Mouse (Mus musculus): ENCODE measurements around the gene Asic3.

- TF ChIP-seq POLR2A (IDR thresholded peaks at IDR 0.05; ENCODE audit: low read depth, low read length), result no peak
- TF ChIP-seq CTCF (IDR thresholded peaks at IDR 0.05; ENCODE audit: extremely low read depth, insufficient read depth, insufficient read length, insufficient replicate concordance), result no peak
Measured at GRCm38 (mm10) chr5:24412063-24412462, 1.1 kb upstream of the Asic3 start.

All from spleen, adult 2 months (tissue).